Mouse (Mus musculus) olfactory bulb, adult 2 months (tissue): Measurements from ENCODE around the gene Stk35. TPM values are rescaled to one million over a fixed set of nuclear protein-coding genes. Genes with fewer than 3 reads are reported as not detected.
"Not testable (repeated sequence)": the region's sequence is repeated elsewhere in the genome, so short reads cannot be mapped to it uniquely, and the experiment has no call there.

ENCODE experiments used
- H3K27ac ChIP-seq: fragments of 200-500 bp; 2 replicates; pipeline ENCODE4 v1.5.1; 2012; ENCODE audit warnings: low read depth, low read length; ENCODE audit not compliant: insufficient read depth
- H3K4me1 ChIP-seq: fragments of 200-500 bp; 2 replicates; pipeline ENCODE4 v1.6.1; 2012; ENCODE audit warnings: low read length; ENCODE audit not compliant: control insufficient read depth, insufficient read depth
- H3K4me3 ChIP-seq: fragments of 200-500 bp; 2 replicates; pipeline ENCODE4 v1.5.1; 2012; ENCODE audit warnings: mild to moderate bottlenecking, low read depth, low read length, moderate library complexity; ENCODE audit not compliant: insufficient read depth
- CTCF ChIP-seq: fragments of 200-500 bp; IDR thresholded peaks from 2 replicates; pipeline ENCODE4 v1.5.1; 2012; ENCODE audit warnings: low read depth, mild to moderate bottlenecking, low read length, moderate library complexity; ENCODE audit not compliant: insufficient read depth
- POLR2A ChIP-seq: fragments of 200-500 bp; IDR thresholded peaks from 2 replicates; pipeline ENCODE4 v1.6.1; 2012; ENCODE audit warnings: mild to moderate bottlenecking, low read depth, low read length, moderate library complexity; ENCODE audit not compliant: insufficient read depth
- WGBS: fragments of 180-500 bp; shearing (Covaris S2); methylation state at CpG from one replicate; pipeline ENCODE4 v1.1.7; 2018; 5-methylcytosine and 5-hydroxymethylcytosine counted together
- polyA plus RNA-seq: library from polyadenylated mRNA; stranded (reverse); fragments of >200 nt; gene quantifications from 2 replicates; pipeline ENCODE4 v1.2.4, GENCODE M21; 2012; ENCODE audit warnings: low replicate concordance; ENCODE audit not compliant: missing spikeins, insufficient read depth, insufficient read length

The Stk35 gene
- polyA plus RNA-seq, 1 experiment = not detected

DNA sequence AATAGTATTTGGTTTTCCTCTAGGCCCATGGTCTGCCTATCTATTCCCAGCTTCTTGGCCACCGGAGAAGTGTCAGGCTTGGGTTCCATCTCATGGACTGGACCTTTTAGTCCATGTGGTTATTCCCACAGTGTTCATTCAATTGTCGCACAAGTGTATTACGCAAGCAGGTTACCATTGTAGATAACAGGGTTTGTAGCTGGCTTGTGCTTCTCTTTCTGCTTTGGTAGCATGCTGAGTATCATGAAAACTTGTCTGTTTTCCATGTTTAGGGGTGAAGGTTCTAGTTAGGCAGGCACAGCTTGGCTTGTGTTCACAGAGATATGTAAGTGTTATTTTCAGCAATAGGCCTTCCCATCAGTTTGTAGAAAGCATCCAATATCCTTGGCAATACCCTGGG lies 25.8 kb downstream of the Stk35 start:
- no peak overlapping the region for H3K4me3 ChIP-seq

DNA sequence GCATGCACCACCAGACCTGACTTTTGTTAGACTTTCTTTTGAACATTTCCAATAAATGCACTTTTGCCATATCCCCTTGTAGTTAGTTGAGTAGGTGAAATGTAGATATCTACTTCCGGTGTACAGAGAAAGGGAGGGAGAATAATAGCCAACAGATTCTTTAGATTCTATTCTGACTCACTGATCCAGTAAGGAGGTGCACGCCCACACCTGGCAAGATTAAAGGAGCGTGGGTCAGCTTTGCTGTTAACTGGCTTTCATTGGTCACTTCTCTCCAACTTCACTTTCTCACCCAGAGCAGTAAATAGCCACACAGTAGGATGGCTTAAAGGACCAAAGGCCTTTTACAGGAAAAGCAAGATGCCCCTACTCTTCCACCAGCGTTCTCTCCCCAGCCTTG lies 32.7 kb downstream of the Stk35 start:
- Histone ChIP-seq H3K4me3 (no peak overlapping the region), H3K4me1 (no peaks in the 10 kb centered on the region), H3K27ac (no peak overlapping the region)
- TF ChIP-seq POLR2A = no peak
- TF ChIP-seq CTCF = no peak
- 72% methylated on average over 4 of the region's 4 CpGs for WGBS

More for the DNA sequence above, 25.8 kb downstream of the Stk35 start:
- Histone ChIP-seq H3K27ac (no peak overlapping the region), H3K4me1 (no peaks in the 10 kb centered on the region; the same call in 1 of the 2 replicates)
- TF ChIP-seq CTCF (no peak), POLR2A (no peak)
- 99% methylated on average over 3 of the region's 3 CpGs for WGBS

DNA sequence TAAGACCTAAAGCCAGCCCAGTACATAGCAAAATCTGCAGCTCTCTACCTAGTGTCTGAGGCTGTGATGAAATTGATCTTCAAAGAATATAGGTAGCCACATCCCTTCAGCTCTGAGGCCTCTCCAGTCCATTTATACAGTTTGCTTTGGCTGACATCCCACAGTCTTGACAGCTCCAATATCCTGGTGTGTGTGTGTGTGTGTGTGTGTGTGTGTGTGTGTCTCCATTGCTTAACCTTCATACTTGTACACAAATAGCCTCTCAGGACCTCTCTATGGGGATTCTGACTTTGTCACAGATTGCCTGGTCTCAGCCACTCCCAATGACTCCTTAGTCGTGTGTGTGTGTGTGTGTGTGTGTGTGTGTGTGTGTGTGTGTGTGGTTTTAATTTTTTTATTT lies 33.9 kb downstream of the Stk35 start:
- Histone ChIP-seq H3K27ac (no peak overlapping the region), H3K4me1 (no peaks in the 10 kb centered on the region), H3K4me3 (no peak overlapping the region)
- TF ChIP-seq POLR2A = no peak
- TF ChIP-seq CTCF = no peak
- WGBS = 80% methylated on average over 1 of the region's 1 CpGs

DNA sequence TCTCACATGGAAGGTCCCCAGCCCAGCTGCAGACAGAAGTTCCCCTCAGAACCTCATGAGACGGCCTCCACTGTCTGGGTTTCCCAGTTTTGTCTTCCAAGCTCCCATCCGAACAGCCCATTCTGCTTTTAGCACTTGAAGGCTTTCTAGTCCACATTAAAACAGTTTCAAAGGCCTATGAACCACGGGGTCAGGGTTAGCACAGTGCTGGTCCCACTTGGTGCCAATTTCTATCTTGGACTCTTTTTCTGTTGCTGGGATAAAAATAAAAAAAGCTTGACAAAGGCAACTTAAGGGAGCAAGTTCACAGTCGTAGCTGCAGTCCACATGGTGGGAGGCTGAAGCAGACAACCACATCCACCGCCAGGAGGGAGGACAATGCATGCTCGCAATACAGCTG lies 34.6 kb downstream of the Stk35 start:
- no peaks in the 10 kb centered on the region for H3K4me1 ChIP-seq
- WGBS = 67% methylated on average over 6 of the region's 6 CpGs
- H3K27ac ChIP-seq = no peak overlapping the region
- TF ChIP-seq POLR2A (no peak), CTCF (no peak)
- no peak overlapping the region for H3K4me3 ChIP-seq

DNA sequence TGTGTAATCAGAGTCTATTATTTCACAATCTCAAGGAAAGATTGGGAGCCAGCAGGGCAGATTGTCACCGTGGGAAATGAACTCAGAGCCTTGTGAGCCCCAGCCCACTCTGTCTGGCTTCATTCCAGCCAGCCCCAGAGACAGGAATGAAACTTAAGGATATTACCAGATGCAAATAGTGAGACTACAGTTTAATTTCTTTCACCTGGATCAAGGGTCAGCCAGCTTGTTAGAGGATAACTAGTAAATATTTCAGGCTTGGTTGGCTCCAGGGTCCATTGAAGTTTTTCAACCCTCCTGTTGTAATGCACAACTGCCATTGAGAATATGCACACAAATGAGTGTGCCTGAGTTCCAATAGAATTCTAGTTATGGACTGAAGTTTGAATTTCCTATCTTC lies 36.6 kb downstream of the Stk35 start:
- WGBS = 7% methylated on average over 1 of the region's 1 CpGs
- H3K27ac ChIP-seq = no peak overlapping the region
- H3K4me1 ChIP-seq = no peaks in the 10 kb centered on the region
- no peak for TF ChIP-seq POLR2A
- no peak for TF ChIP-seq CTCF
- H3K4me3 ChIP-seq = no peak overlapping the region

DNA sequence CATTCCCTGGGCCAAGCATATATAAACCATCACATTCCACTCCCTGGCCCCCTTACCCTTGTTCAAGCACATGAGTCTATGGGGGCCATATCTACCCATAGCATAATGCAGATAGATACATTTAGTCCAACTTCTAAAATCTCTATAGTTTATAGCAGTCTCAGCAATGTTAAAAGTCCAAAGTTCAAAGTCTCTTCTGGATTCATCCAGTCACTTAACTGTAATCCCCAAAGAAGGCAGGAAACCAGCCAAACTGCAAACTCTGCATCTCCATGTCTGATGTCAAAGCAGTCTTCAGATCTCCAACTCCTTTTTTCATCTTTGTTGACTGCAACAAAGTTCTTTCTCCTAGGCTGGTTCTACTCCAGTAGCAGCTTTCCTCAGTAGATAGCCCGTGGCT lies 38.0 kb downstream of the Stk35 start:
- no peak overlapping the region for H3K4me3 ChIP-seq
- no peak overlapping the region for H3K27ac ChIP-seq
- TF ChIP-seq CTCF (no peak), POLR2A (no peak)
- H3K4me1 ChIP-seq = no peaks in the 10 kb centered on the region
- 89% methylated on average over 1 of the region's 1 CpGs for WGBS

DNA sequence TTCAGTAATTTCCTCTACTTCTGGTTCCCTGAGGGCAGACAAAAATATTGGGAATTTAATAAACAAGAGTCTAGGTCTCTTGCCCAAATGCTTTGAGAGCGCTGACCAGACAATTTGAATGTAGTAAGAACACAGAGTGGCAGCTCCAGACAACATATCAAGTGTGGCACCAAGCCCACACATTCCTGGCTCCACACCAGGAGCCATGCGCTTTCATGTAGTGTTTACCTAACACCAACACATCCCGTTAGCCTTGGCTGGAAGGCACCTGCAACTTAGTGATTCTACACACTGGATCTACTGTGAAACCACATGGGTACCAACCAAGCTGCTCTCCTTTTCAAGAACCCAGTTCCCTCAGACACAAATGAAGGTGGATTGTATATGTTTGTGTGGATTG lies 45.5 kb downstream of the Stk35 start:
- Histone ChIP-seq H3K4me3 (no peak overlapping the region), H3K27ac (no peak overlapping the region), H3K4me1 (no peaks in the 10 kb centered on the region)
- 71% methylated on average over 3 of the region's 3 CpGs for WGBS
- no peak for TF ChIP-seq CTCF
- no peak for TF ChIP-seq POLR2A

DNA sequence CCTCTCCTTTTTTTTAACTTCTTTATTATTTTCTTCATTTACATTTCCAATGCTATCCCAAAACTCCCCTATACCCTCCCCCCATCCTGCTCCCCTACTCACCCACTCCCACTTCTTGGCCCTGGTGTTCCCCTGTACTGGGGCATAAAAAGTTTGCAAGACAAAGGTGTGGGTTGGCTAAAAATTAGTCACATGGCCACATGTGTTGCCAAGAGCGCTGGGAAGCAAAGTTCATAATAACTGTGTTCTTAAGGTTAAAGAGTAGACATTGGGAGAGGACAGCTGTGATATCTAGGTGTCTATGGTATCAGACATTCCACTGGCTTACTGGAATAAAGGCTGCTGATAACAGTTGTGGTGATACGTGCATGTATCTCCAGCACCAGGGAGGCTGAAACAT lies 46.2 kb downstream of the Stk35 start:
- WGBS = 86% methylated on average over 2 of the region's 2 CpGs
- Histone ChIP-seq H3K4me1 (no peaks in the 10 kb centered on the region), H3K27ac (no peak overlapping the region), H3K4me3 (no peak overlapping the region)
- TF ChIP-seq POLR2A = no peak
- TF ChIP-seq CTCF = no peak

DNA sequence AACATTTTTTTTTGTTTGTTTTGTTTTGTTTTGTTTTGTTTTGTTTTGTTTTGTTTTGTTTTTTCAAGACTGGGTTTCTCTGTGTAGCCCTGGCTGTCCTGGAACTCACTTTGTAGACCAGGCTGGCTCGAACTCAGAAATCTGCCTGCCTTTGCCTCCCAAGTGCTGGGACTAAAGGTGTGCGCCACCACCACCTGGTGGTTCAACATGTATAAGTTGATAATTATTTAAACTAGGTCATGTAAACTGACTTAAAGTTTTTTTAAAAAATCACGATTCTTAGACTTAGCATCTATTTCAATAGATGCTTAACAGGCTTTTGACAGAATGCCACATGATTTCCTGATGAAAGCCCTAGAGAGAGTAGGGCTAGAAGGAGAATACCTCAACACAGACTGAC lies 48.8 kb downstream of the Stk35 start:
- not testable (repeated sequence) for H3K27ac ChIP-seq, H3K4me1 ChIP-seq, H3K4me3 ChIP-seq
- 95% methylated on average over 3 of the region's 3 CpGs for WGBS

DNA sequence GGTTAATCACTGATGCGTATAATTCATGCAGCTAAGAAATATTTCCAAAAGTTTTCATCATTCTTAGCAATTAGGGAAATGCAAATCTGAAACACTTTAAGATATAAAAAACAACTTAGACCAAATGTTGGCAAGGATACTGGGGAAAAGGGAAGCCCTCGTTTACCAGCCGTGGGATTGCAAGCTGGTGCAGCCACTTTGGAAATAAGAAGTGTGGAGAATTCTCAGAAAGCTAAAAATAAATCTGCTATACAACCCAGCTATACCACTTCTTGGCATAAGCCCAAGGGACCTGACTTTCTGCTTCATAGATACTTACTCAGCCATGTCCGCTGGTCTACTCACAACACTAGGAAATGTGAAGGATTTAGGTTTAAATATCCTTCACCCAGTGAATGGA lies 51.2 kb downstream of the Stk35 start:
- 45% methylated on average over 4 of the region's 4 CpGs for WGBS
- no peak overlapping the region for H3K27ac ChIP-seq
- no peak overlapping the region for H3K4me3 ChIP-seq
- no peaks in the 10 kb centered on the region for H3K4me1 ChIP-seq
- TF ChIP-seq CTCF = no peak
- no peak for TF ChIP-seq POLR2A

DNA sequence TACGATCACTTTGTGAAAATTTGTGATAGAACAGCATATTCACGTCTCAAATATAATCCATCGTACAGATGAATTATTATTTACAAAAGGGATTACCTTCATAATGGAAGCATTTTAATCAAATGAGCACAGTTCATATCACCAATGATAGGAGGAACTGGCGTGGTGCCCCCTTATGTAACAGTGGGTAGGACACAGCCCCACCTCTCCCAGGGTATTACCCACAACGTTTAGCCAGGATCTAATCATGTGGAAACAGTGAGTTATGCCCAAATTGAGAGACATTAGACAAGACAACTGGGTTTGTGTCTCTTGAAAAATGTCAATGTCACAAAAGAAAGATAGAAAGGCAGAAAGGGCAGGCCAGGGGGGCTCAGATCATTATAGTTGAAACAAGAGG lies 62.9 kb downstream of the Stk35 start:
- TF ChIP-seq CTCF (no peak), POLR2A (no peak)
- 81% methylated on average over 5 of the region's 5 CpGs for WGBS
- H3K27ac ChIP-seq = no peak overlapping the region
- no peak overlapping the region for H3K4me3 ChIP-seq
- peaks cover 4% of the 10 kb centered on the region; the same call in 1 of the 2 replicates for H3K4me1 ChIP-seq
